Mouse (Mus musculus): ENCODE measurements around the gene Med24. TPM values are rescaled to one million over a fixed set of nuclear protein-coding genes. Genes with fewer than 3 reads are reported as not detected.
A peak's percentile ranks its signal among the peaks of the same experiment; 100 is the strongest.

The Med24 gene
- polyA plus RNA-seq, 1 experiment from 2014 or later, result 52.3 TPM

DNA sequence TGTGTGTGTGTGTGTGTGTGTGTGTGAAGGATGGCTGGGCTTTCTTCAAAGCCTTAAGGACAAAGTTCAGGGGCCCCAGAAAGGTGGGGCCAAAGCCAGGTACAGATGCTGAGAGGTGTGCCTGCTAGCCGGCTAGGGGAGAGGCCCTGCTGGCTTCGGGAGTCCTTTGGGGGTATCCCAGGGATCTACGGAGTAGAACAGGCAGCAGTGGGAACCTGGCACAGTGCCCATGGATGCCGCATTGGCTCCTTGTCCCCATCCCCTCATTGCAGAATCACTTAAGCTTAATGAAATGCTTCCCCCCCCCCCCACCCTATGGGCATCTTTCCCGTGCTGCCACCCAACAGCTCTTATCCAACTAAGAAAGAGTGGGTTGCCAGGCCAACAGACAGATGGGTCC lies 20.5 kb upstream of the Med24 start:
- Histone ChIP-seq H3K4me2 (ENCODE audit: low read depth, low read length) (peak overlapping the region; percentile 70), H3K36me3 (ENCODE audit: control insufficient read depth, insufficient read depth, low read length) (peaks cover 11% of the 10 kb centered on the region; the same call in 1 of the 2 replicates), H3K4me1 (ENCODE audit: control insufficient read depth, insufficient read depth, low read length) (peaks cover 81% of the 10 kb centered on the region), H3K27me3 (ENCODE audit: control insufficient read depth, insufficient read depth, low read length) (no peaks in the 10 kb centered on the region), H3K27ac (ENCODE audit: low read depth, low read length) (peak overlapping the region; percentile 93), H3K9ac (replicated peaks; ENCODE audit: low read depth, low read length) (peak overlapping the region; percentile 63), H3K9me3 (ENCODE audit: control insufficient read depth, low read length) (no peaks in the 10 kb centered on the region), H3K4me3 (ENCODE audit: low read depth, low read length) (no peak overlapping the region)
- ATAC-seq (ENCODE audit: low read depth), result peak; percentile 28
- 31% methylated on average over 5 of the region's 5 CpGs for WGBS

DNA sequence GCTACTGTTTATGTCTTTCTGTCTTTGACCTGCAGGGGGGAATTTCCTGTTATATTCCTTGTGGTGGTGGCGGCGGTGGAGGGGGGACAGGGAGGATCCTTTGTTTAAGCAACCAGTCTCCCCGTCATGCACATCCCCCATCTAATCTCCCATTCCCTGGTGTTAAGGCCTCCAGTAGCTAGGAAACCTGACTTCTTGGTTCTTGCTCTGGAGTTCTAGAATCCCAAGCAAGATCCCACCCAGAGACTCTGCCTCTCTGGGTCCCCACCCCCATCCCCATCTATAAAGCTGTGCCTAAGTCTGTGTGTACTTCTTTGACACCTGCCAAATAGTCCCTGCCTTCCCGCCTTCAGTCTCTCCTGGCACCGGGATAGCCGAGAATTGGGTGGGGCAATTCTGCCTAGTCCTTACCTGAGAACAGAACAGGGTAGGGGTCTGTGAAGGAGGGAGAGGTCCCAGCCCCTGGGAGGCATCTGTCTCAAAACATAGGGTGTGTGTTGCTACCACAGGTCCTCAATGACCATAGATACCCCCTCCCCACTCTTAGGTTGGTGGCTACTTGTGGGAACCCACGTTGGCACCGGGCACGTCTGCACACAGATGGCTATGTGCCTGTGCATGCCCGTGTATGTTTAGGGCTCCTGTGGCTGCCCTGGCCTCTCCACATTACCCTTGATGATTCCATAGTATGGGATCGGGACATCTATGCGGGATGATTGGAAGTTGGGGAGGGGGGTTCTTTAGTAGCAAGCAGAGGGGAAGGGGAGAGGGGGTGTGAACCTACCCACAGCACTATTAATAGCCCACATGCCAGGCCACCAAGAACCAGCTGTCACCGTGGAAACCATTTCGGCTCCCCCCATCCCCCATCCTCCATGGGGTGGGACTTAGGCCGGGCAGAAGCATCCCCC lies 19.5 kb upstream of the Med24 start:
- peaks cover 87% of the 10 kb centered on the region for H3K4me1 ChIP-seq (ENCODE audit: control insufficient read depth, insufficient read depth, low read length)
- ATAC-seq (ENCODE audit: low read depth), result 0 out of 2 replicates have a peak, but pooled peaks have one; percentile 19
- H3K27me3 ChIP-seq (ENCODE audit: control insufficient read depth, insufficient read depth, low read length), result no peaks in the 10 kb centered on the region
- H3K9me3 ChIP-seq (ENCODE audit: control insufficient read depth, low read length), result no peaks in the 10 kb centered on the region
- H3K27ac ChIP-seq (ENCODE audit: low read depth, low read length), result peak overlapping the region; percentile 93
- H3K9ac ChIP-seq (replicated peaks; ENCODE audit: low read depth, low read length), result peak overlapping the region; percentile 63
- 13% methylated on average over 15 of the region's 15 CpGs for WGBS
- H3K4me3 ChIP-seq (ENCODE audit: low read depth, low read length), result peak overlapping the region; percentile 0; the same call in 1 of the 2 replicates
- H3K36me3 ChIP-seq (ENCODE audit: control insufficient read depth, insufficient read depth, low read length), result peaks cover 7% of the 10 kb centered on the region; the same call in 1 of the 2 replicates
- peak overlapping the region; percentile 70 for H3K4me2 ChIP-seq (ENCODE audit: low read depth, low read length)

GRCm38 (mm10) chr11:98747804-98748505 lies 18.7 kb upstream of the Med24 start:
- no peak for ATAC-seq (ENCODE audit: low read depth)
- WGBS, result 10% methylated on average over 6 of the region's 6 CpGs
- Histone ChIP-seq H3K4me1 (ENCODE audit: control insufficient read depth, insufficient read depth, low read length) (peaks cover 89% of the 10 kb centered on the region), H3K4me2 (ENCODE audit: low read depth, low read length) (peak overlapping the region; percentile 70), H3K27ac (ENCODE audit: low read depth, low read length) (peak overlapping the region; percentile 93), H3K4me3 (ENCODE audit: low read depth, low read length) (peak overlapping the region; percentile 0; the same call in 1 of the 2 replicates), H3K27me3 (ENCODE audit: control insufficient read depth, insufficient read depth, low read length) (no peaks in the 10 kb centered on the region), H3K9me3 (ENCODE audit: control insufficient read depth, low read length) (no peaks in the 10 kb centered on the region), H3K9ac (replicated peaks; ENCODE audit: low read depth, low read length) (peak overlapping the region; percentile 63), H3K36me3 (ENCODE audit: control insufficient read depth, insufficient read depth, low read length) (no peaks in the 10 kb centered on the region)

DNA sequence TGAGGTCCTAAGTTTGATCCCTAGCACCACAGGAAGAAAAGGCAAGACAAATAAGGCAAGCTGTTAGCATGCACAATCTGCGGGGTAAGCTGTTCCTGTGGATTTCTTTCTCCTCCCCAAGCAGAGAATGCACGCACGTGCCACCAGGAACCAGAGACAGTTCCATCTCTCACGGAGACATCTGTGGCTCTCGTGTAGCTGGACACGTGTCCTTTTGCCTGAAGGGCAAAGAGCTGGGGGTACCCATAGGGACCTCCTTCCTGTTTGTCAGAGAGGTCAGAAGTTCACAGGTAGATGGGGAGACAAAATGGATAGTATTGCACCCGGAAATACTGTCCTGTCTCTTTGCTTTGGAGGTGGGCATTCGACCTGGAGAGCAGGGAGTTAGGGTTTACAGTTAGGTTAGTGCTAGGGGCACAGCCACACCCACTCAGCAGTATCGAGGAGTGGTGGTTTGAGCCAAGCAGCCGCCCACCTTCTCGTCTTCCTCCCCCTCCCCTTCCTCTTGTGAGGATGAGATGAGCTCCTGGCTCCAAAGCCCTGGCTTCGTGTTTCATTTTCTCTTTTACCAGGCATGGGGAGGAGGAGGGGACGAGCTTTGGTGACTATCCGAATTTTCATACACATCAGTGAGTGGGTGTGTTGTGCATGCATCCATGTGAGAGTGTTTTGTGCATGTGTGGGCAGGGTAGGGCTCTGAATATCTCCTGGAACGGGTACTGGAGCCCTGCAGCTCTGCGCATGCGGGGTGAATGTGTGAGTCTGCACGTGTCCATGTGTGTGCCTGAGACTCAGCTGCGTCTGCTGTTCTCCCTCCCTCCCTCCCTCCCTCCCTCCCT lies 17.8 kb upstream of the Med24 start:
- Histone ChIP-seq H3K9ac (replicated peaks; ENCODE audit: low read depth, low read length) (0 out of 2 replicates have a peak overlapping the region, but pooled peaks have one; percentile 25), H3K4me1 (ENCODE audit: control insufficient read depth, insufficient read depth, low read length) (peaks cover 82% of the 10 kb centered on the region), H3K4me2 (ENCODE audit: low read depth, low read length) (peak overlapping the region; percentile 70), H3K9me3 (ENCODE audit: control insufficient read depth, low read length) (no peaks in the 10 kb centered on the region), H3K36me3 (ENCODE audit: control insufficient read depth, insufficient read depth, low read length) (no peaks in the 10 kb centered on the region), H3K27ac (ENCODE audit: low read depth, low read length) (peak overlapping the region; percentile 50), H3K4me3 (ENCODE audit: low read depth, low read length) (peak overlapping the region; percentile 11; the same call in 1 of the 2 replicates), H3K27me3 (ENCODE audit: control insufficient read depth, insufficient read depth, low read length) (no peaks in the 10 kb centered on the region)
- peak; percentile 47; the same call in 1 of the 2 replicates for ATAC-seq (ENCODE audit: low read depth)
- WGBS, result 4% methylated on average over 19 of the region's 19 CpGs

DNA sequence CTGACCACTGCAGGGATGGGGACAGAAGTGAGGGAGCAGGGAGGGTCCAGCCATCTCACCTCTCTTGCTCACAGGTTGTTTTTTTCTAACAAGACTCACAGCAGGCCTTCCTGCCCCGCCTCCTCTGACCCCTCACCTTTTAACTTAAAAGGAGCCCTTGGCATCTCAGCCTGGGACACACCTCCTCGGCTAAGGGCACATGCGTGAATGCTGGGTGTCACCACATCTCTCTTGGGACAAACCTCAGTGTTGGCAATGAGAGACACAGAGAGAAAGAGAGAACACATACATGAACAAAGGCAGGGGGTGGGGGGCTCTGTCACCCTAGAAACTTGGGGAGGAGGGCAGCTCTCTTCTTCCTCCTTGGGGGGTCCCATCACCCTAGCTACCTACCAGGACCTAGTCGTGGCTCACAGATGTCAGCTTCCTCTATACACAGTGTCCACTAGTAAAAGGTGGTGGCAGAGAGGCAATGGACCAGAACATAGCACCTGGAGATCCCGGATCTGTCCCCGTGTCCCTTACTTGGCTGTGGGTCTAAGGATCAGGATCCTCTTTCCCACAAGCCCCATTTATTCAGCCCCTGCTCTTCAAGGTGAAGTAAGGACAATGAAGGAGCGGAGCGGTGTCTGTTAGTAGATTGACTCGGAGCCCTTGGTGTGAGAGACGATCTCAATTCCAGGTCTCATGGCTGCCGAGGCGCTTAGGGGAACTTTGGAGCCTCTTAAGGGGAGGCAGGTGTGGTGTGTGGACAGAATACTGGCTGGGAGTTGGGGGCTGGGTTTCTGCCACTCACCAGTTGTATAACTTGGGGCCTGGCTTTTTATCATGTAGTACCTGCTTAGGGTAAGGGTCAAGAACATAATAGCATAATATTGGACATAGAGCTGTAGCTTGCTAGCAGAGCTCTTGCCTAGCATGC lies 17.0 kb upstream of the Med24 start:
- H3K36me3 ChIP-seq (ENCODE audit: control insufficient read depth, insufficient read depth, low read length), result no peaks in the 10 kb centered on the region
- H3K4me2 ChIP-seq (ENCODE audit: low read depth, low read length), result peak overlapping the region; percentile 70
- H3K9ac ChIP-seq (replicated peaks; ENCODE audit: low read depth, low read length), result peak overlapping the region; percentile 32; the same call in 1 of the 2 replicates
- no peaks in the 10 kb centered on the region for H3K9me3 ChIP-seq (ENCODE audit: control insufficient read depth, low read length)
- ATAC-seq (ENCODE audit: low read depth), result no peak
- H3K27me3 ChIP-seq (ENCODE audit: control insufficient read depth, insufficient read depth, low read length), result no peaks in the 10 kb centered on the region
- H3K27ac ChIP-seq (ENCODE audit: low read depth, low read length), result peak overlapping the region; percentile 50; the same call in 1 of the 2 replicates
- H3K4me3 ChIP-seq (ENCODE audit: low read depth, low read length), result peak overlapping the region; percentile 11; the same call in 1 of the 2 replicates
- WGBS, result 40% methylated on average over 12 of the region's 12 CpGs
- H3K4me1 ChIP-seq (ENCODE audit: control insufficient read depth, insufficient read depth, low read length), result peaks cover 73% of the 10 kb centered on the region

- peak overlapping the region; percentile 97 for H3K27ac ChIP-seq (ENCODE audit: low read depth, low read length)
- H3K27me3 ChIP-seq (ENCODE audit: control insufficient read depth, insufficient read depth, low read length), result no peaks in the 10 kb centered on the region
- H3K4me3 ChIP-seq (ENCODE audit: low read depth, low read length), result peak overlapping the region; percentile 87
- peak overlapping the region; percentile 98; the same call in 1 of the 2 replicates for H3K9ac ChIP-seq (replicated peaks; ENCODE audit: low read depth, low read length)
- peaks cover 72% of the 10 kb centered on the region for H3K4me1 ChIP-seq (ENCODE audit: control insufficient read depth, insufficient read depth, low read length)
- peak overlapping the region; percentile 70 for H3K4me2 ChIP-seq (ENCODE audit: low read depth, low read length)
- no peak for ATAC-seq (ENCODE audit: low read depth)
- 42% methylated on average over 7 of the region's 7 CpGs for WGBS
- no peaks in the 10 kb centered on the region for H3K9me3 ChIP-seq (ENCODE audit: control insufficient read depth, low read length)
- H3K36me3 ChIP-seq (ENCODE audit: control insufficient read depth, insufficient read depth, low read length), result no peaks in the 10 kb centered on the region
Measured at GRCm38 (mm10) chr11:98744456-98745019, 15.3 kb upstream of the Med24 start.

DNA sequence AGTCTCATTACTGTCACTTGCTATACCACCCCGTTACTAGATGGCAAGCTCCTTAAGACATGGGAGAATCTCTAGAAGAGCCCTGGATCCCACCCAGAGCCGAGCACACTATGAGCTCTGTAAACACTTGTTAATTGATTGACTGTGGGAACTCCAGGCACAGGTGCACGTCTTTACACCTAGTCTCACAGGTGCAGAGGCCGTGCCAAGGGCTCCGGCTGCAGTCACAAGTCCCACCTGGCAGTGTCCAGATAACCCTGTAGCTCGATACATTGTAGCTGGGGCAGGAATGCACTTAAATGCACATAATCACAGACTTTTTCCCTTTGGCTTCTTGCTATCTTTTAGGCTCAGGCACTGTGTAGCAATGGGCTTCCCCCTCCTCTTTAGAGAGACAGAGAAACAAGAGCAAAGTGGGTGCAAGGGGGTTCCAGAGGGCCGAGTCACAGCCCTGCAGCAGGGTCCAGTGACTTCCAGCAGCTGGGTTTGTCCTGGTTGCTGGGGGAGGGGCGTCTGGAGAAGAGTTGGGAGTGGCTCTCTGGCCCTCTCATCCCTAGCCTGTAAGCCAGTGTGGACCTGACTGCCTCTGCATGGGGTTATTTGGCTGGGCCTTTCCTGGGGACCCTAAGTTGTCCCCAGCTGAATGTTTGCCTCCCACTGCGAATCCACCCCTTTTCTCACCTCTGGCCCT lies 14.6 kb upstream of the Med24 start:
- Histone ChIP-seq H3K36me3 (ENCODE audit: control insufficient read depth, insufficient read depth, low read length) (no peaks in the 10 kb centered on the region), H3K9me3 (ENCODE audit: control insufficient read depth, low read length) (no peaks in the 10 kb centered on the region), H3K27me3 (ENCODE audit: control insufficient read depth, insufficient read depth, low read length) (no peaks in the 10 kb centered on the region), H3K27ac (ENCODE audit: low read depth, low read length) (peak overlapping the region; percentile 97), H3K4me3 (ENCODE audit: low read depth, low read length) (peak overlapping the region; percentile 87), H3K4me1 (ENCODE audit: control insufficient read depth, insufficient read depth, low read length) (peaks cover 66% of the 10 kb centered on the region), H3K4me2 (ENCODE audit: low read depth, low read length) (peak overlapping the region; percentile 70), H3K9ac (replicated peaks; ENCODE audit: low read depth, low read length) (peak overlapping the region; percentile 98)
- ATAC-seq (ENCODE audit: low read depth), result no peak
- whole genome bisulfite sequencing, result 6% methylated on average over 9 of the region's 9 CpGs

All from neural tube, embryonic 14.5 days (tissue).